Mouse (Mus musculus) embryonic fibroblast, embryonic 13.5 days (primary cell): ENCODE data around the gene Gm5108.

ENCODE experiments used
- CTCF ChIP-seq: IDR thresholded peaks from 2 replicates; pipeline ENCODE4 v1.5.1; 2011; ENCODE audit warnings: mild to moderate bottlenecking, control low read depth, low read length, moderate library complexity, borderline replicate concordance; ENCODE audit not compliant: insufficient read depth
- POLR2A ChIP-seq: IDR thresholded peaks from 2 replicates; pipeline ENCODE4 v1.6.1; 2011; ENCODE audit warnings: low read depth, mild to moderate bottlenecking, control low read depth, low read length, moderate library complexity

GRCm38 (mm10) chr5:68020870-68021269 is 79.4 kb downstream of the Gm5108 start:
- no peak for TF ChIP-seq CTCF
- TF ChIP-seq POLR2A = no peak
